8 mouse cellular contexts compared by ENCODE assay signal in the genomic region with DNA sequence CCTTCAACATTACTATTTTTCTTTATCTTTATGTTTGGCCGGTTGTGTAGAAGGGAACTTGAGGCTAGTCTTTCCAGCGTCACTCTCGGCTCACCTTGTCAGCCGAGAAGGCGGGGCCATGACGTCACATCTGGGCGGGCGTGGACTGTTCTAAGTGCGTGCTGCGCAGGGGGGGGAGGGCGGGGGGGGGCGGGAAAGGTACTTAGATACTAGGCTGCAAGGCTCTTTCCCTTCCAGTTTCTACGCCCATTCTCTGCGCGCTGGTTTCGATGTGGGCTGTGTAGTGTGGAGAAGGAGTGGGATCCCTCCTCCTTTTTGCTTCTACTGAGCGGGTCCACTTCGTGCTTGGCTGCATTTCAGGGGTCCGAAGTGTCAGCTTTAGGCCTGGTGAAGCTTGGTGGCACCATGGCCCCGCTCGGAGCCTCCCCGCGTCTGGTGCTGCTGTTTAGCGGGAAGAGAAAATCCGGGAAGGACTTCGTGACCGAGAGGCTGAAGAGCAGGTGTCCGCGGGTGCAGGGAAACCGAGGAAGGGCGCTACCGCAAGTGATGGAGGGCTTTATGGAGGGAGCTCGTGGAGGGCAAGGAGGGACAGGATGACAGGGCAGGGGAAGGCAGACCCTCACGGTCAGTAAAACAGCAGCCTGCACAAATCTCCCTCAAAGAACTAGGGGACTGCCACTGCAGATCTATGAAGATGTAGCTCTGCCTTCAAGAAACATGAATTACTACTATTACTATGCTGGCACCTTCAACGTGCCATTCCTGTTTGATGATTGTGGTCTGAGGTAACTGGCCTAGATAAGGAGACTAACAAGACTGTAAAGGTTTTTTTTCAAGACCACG. TPM values are rescaled to one million over a fixed set of nuclear protein-coding genes. Genes with fewer than 3 reads are reported as not detected.
DNase-seq lines count a peak whose midpoint lies in the region; ATAC-seq lines count a peak whose summit lies in the region.

No protein-coding gene starts in this region.

- peaks cover 19% of the 10 kb centered on the region for H3K4me1 ChIP-seq in embryonic facial prominence, embryonic 13.5 days
- peaks cover 22% of the 10 kb centered on the region for H3K4me1 ChIP-seq in limb, embryonic 12.5 days (replicated peaks)
- peaks cover 8% of the 10 kb centered on the region; the same call in 1 of the 2 replicates for H3K4me1 ChIP-seq in midbrain, embryonic 14.5 days (ENCODE audit: control insufficient read depth, insufficient read depth, low read length)

- H3K27me3 ChIP-seq in embryonic facial prominence, embryonic 13.5 days, result no peaks in the 10 kb centered on the region
- no peaks in the 10 kb centered on the region for H3K27me3 ChIP-seq in limb, embryonic 12.5 days
- no peaks in the 10 kb centered on the region for H3K27me3 ChIP-seq in midbrain, embryonic 14.5 days (ENCODE audit: control insufficient read depth, insufficient read depth, low read length)

- H3K27ac ChIP-seq in embryonic facial prominence, embryonic 13.5 days, result peak overlapping the region; percentile 89
- H3K27ac ChIP-seq in limb, embryonic 12.5 days, result peak overlapping the region; percentile 91
- H3K27ac ChIP-seq in midbrain, embryonic 14.5 days (replicated peaks; ENCODE audit: low read depth, low read length), result peak overlapping the region; percentile 91

- H3K4me3 ChIP-seq in embryonic facial prominence, embryonic 13.5 days, result peak overlapping the region; percentile 70
- peak overlapping the region; percentile 65 for H3K4me3 ChIP-seq in limb, embryonic 12.5 days (replicated peaks)
- peak overlapping the region; percentile 65 for H3K4me3 ChIP-seq in midbrain, embryonic 14.5 days (replicated peaks; ENCODE audit: low read depth, low read length)

- peak; percentile 83 for ATAC-seq in embryonic facial prominence, embryonic 13.5 days (ENCODE audit: insufficient number of reproducible peaks, insufficient read depth, low FRiP score, low TSS enrichment, low read depth)
- peak; percentile 82 for ATAC-seq in limb, embryonic 12.5 days (ENCODE audit: insufficient number of reproducible peaks, insufficient read depth, low FRiP score, low TSS enrichment, low read depth)
- peak; percentile 92 for ATAC-seq in midbrain, embryonic 14.5 days (ENCODE audit: low FRiP score, low TSS enrichment)

- H3K36me3 ChIP-seq in embryonic facial prominence, embryonic 13.5 days, result peaks cover 10% of the 10 kb centered on the region; the same call in 1 of the 2 replicates
- peaks cover 11% of the 10 kb centered on the region for H3K36me3 ChIP-seq in limb, embryonic 12.5 days
- peaks cover 6% of the 10 kb centered on the region; the same call in 1 of the 2 replicates for H3K36me3 ChIP-seq in midbrain, embryonic 14.5 days (ENCODE audit: control insufficient read depth, insufficient read depth, low read length)

- H3K9me3 ChIP-seq in embryonic facial prominence, embryonic 13.5 days, result no peaks in the 10 kb centered on the region
- no peaks in the 10 kb centered on the region for H3K9me3 ChIP-seq in limb, embryonic 12.5 days
- H3K9me3 ChIP-seq in midbrain, embryonic 14.5 days (ENCODE audit: control insufficient read depth, low read length), result no peaks in the 10 kb centered on the region

- H3K9ac ChIP-seq in embryonic facial prominence, embryonic 13.5 days, result peak overlapping the region; percentile 84
- H3K9ac ChIP-seq in limb, embryonic 12.5 days (replicated peaks), result peak overlapping the region; percentile 77
- peak overlapping the region; percentile 87 for H3K9ac ChIP-seq in midbrain, embryonic 14.5 days (replicated peaks; ENCODE audit: low read length)

- DNase-seq in 416B (ENCODE audit: low read depth), result peak; percentile 96
- DNase-seq in adrenal gland, postnatal 4 days (ENCODE audit: low spot score in 2 of 2), result peak; percentile 71 to 77
- DNase-seq in heart, adult 8-10 months (ENCODE audit: low spot score), result peak; percentile 89
- DNase-seq in kidney, adult 8-10 months, result peak; percentile 92 to 94
- peak; percentile 96 for DNase-seq in midbrain, embryonic 14.5 days
- peak; percentile 87 for DNase-seq in spleen, adult 12 weeks (ENCODE audit: low spot score)

- WGBS in embryonic facial prominence, embryonic 13.5 days, result 1% methylated on average over 33 of the region's 36 CpGs
- under 1% methylated on average over 33 of the region's 36 CpGs for WGBS in limb, embryonic 12.5 days
- WGBS in midbrain, embryonic 14.5 days, result 1% methylated on average over 36 of the region's 36 CpGs

- H3K4me2 ChIP-seq in embryonic facial prominence, embryonic 13.5 days, result peak overlapping the region; percentile 76
- peak overlapping the region; percentile 66 for H3K4me2 ChIP-seq in limb, embryonic 12.5 days
- H3K4me2 ChIP-seq in midbrain, embryonic 14.5 days (ENCODE audit: low read length), result peak overlapping the region; percentile 69

RNA-seq across cellular contexts. Expression of a gene that starts 4.8 kb away (rescaled TPM):
- total RNA-seq in adrenal gland, postnatal 4 days (2021), result 10 to 100 TPM; 14.9 to 17.3 TPM
- 49.3 and 57.5 TPM in 2 replicates for polyA plus RNA-seq in embryonic facial prominence, embryonic 13.5 days (2015; fragmentation: Nextera tagmentation; extraction: Ambion mirVana)
- total RNA-seq in heart, adult 8-10 months (2022), result 1 to 10 TPM; 5.5 to 8.6 (median 7.5) TPM
- polyA plus RNA-seq in limb, embryonic 12.5 days (2016; fragmentation: Nextera tagmentation; extraction: Ambion mirVana), result 53.4 and 55.1 TPM in 2 replicates
- polyA plus RNA-seq in midbrain, embryonic 14.5 days (2014; fragmentation: Nextera tagmentation; extraction: Ambion mirVana), result 106 and 132 TPM in 2 replicates

RNA-seq across cellular contexts. Expression of a gene that starts 22.7 kb away (rescaled TPM):
- 10 to 100 TPM; 58.7 to 58.8 TPM for total RNA-seq in adrenal gland, postnatal 4 days (2021)
- 25.2 and 27.7 TPM in 2 replicates for polyA plus RNA-seq in embryonic facial prominence, embryonic 13.5 days (2015; fragmentation: Nextera tagmentation; extraction: Ambion mirVana)
- 10 to 100 TPM; 67.8 to 74.7 (median 71.2) TPM for total RNA-seq in heart, adult 8-10 months (2022)
- 27.4 and 28.5 TPM in 2 replicates for polyA plus RNA-seq in limb, embryonic 12.5 days (2016; fragmentation: Nextera tagmentation; extraction: Ambion mirVana)
- 7.6 and 9.7 TPM in 2 replicates for polyA plus RNA-seq in midbrain, embryonic 14.5 days (2014; fragmentation: Nextera tagmentation; extraction: Ambion mirVana)

RNA-seq across cellular contexts. Expression of a gene that starts 29.2 kb away (rescaled TPM):
- 10 to 100 TPM; 43.0 to 44.3 TPM for total RNA-seq in adrenal gland, postnatal 4 days (2021)
- 47.8 and 50.5 TPM in 2 replicates for polyA plus RNA-seq in embryonic facial prominence, embryonic 13.5 days (2015; fragmentation: Nextera tagmentation; extraction: Ambion mirVana)
- 10 to 100 TPM; 13.3 to 17.9 (median 14.9) TPM for total RNA-seq in heart, adult 8-10 months (2022)
- polyA plus RNA-seq in limb, embryonic 12.5 days (2016; fragmentation: Nextera tagmentation; extraction: Ambion mirVana), result 62.4 and 64.0 TPM in 2 replicates
- polyA plus RNA-seq in midbrain, embryonic 14.5 days (2014; fragmentation: Nextera tagmentation; extraction: Ambion mirVana), result 43.4 and 50.6 TPM in 2 replicates

RNA-seq across cellular contexts. Expression of a gene that starts 40.9 kb away (rescaled TPM):
- total RNA-seq in adrenal gland, postnatal 4 days (2021), result 100 to 1,000 TPM; 142 to 145 TPM
- polyA plus RNA-seq in embryonic facial prominence, embryonic 13.5 days (2015; fragmentation: Nextera tagmentation; extraction: Ambion mirVana), result 91.4 and 93.3 TPM in 2 replicates
- total RNA-seq in heart, adult 8-10 months (2022), result 10 to 100 TPM; 33.3 to 37.7 (median 36.5) TPM
- polyA plus RNA-seq in limb, embryonic 12.5 days (2016; fragmentation: Nextera tagmentation; extraction: Ambion mirVana), result 84.4 and 90.9 TPM in 2 replicates
- polyA plus RNA-seq in midbrain, embryonic 14.5 days (2014; fragmentation: Nextera tagmentation; extraction: Ambion mirVana), result 5.9 and 10.2 TPM in 2 replicates

RNA-seq across cellular contexts. Expression of a gene that starts 41.0 kb away (rescaled TPM):
- 10 to 100 TPM; 64.2 to 66.3 TPM for total RNA-seq in adrenal gland, postnatal 4 days (2021)
- polyA plus RNA-seq in embryonic facial prominence, embryonic 13.5 days (2015; fragmentation: Nextera tagmentation; extraction: Ambion mirVana), result 513 and 525 TPM in 2 replicates
- 1 to 10 TPM; 3.8 to 5.4 (median 4.2) TPM for total RNA-seq in heart, adult 8-10 months (2022)
- 585 and 619 TPM in 2 replicates for polyA plus RNA-seq in limb, embryonic 12.5 days (2016; fragmentation: Nextera tagmentation; extraction: Ambion mirVana)
- polyA plus RNA-seq in midbrain, embryonic 14.5 days (2014; fragmentation: Nextera tagmentation; extraction: Ambion mirVana), result 103 and 115 TPM in 2 replicates

Comparison
In these comparisons a context has a peak if more than half of its experiments do, and no peak if none do; other contexts are left out.
1. Peak in every context shown above with its lines: DNase-seq, ATAC-seq, H3K4me3 ChIP-seq and H3K27ac ChIP-seq.